Mouse (Mus musculus): ENCODE measurements around the gene Ift57. TPM values are rescaled to one million over a fixed set of nuclear protein-coding genes. Genes with fewer than 3 reads are reported as not detected.

Gene Ift57
- total RNA-seq, 2 experiments from 2014 or later = 13.5 to 14.2 TPM

GRCm38 (mm10) chr16:49753318-49753717 is 54.3 kb downstream of the Ift57 start:
- DNase-seq = no peak

- no peak for DNase-seq
Measured at GRCm38 (mm10) chr16:49760517-49761203, 61.6 kb downstream of the Ift57 start.

- no peak for DNase-seq
Measured at GRCm38 (mm10) chr16:49761981-49762380, 62.9 kb downstream of the Ift57 start.

- peak; percentile 38 to 55 for DNase-seq
Measured at GRCm38 (mm10) chr16:49766326-49766725, 67.3 kb downstream of the Ift57 start.

GRCm38 (mm10) chr16:49768491-49769031 is 69.5 kb downstream of the Ift57 start:
- no peak for DNase-seq

GRCm38 (mm10) chr16:49769831-49770261 is 70.8 kb downstream of the Ift57 start:
- peak in 1 of 2 experiments; percentile 8 for DNase-seq

GRCm38 (mm10) chr16:49770320-49771189 is 71.5 kb downstream of the Ift57 start:
- DNase-seq = no peak

- DNase-seq = no peak
Measured at GRCm38 (mm10) chr16:49771609-49772396, 72.8 kb downstream of the Ift57 start.

- no peak for DNase-seq
Measured at GRCm38 (mm10) chr16:49772576-49772975, 73.5 kb downstream of the Ift57 start.

- DNase-seq = no peak
Measured at GRCm38 (mm10) chr16:49773068-49773467, 74.0 kb downstream of the Ift57 start.

GRCm38 (mm10) chr16:49774059-49775001 is 75.3 kb downstream of the Ift57 start:
- DNase-seq = no peak

- no peak for DNase-seq
Measured at GRCm38 (mm10) chr16:49775002-49775966, 76.3 kb downstream of the Ift57 start.

- no peak for DNase-seq
Measured at GRCm38 (mm10) chr16:49776981-49777380, 77.9 kb downstream of the Ift57 start.

- DNase-seq = no peak
Measured at GRCm38 (mm10) chr16:49781556-49782156, 82.6 kb downstream of the Ift57 start.

GRCm38 (mm10) chr16:49783369-49783768 is 84.3 kb downstream of the Ift57 start:
- no peak for DNase-seq

- DNase-seq = no peak
Measured at GRCm38 (mm10) chr16:49786116-49786515, 87.1 kb downstream of the Ift57 start.

- DNase-seq = no peak
Measured at GRCm38 (mm10) chr16:49787714-49788113, 88.7 kb downstream of the Ift57 start.

- DNase-seq = no peak
Measured at GRCm38 (mm10) chr16:49790575-49791465, 91.8 kb downstream of the Ift57 start.
